Mouse (Mus musculus) layer of hippocampus, adult 9-10 months (tissue): ENCODE measurements at regions not wholly inside any gene's neighbourhood (a gene's known extent, or its start where the extent isn't known, plus 50 kb on each side); places are given as distances from the start of the nearest gene placed in this dataset.
"Not testable (repeated sequence)": the region's sequence is repeated elsewhere in the genome, so short reads cannot be mapped to it uniquely, and the experiment has no call there.

Experiments used
- DNase-seq: peaks from one replicate; pipeline ENCODE4 v3.0.0; 2022; ENCODE audit warnings: low spot score

GRCm38 (mm10) chr6:109125447-109125846 is 297.0 kb downstream of the Edem1 start:
- DNase-seq, result no peak

- DNase-seq, result no peak
Measured at GRCm38 (mm10) chr6:109127203-109127602, 298.8 kb downstream of the Edem1 start.

GRCm38 (mm10) chr6:109146111-109146510 is 317.7 kb downstream of the Edem1 start:
- DNase-seq, result peak; percentile 27

- no peak for DNase-seq
Measured at GRCm38 (mm10) chr6:109149043-109149442, 320.6 kb downstream of the Edem1 start.

- peak; percentile 85 for DNase-seq
Measured at GRCm38 (mm10) chr6:109150023-109150911, 321.8 kb downstream of the Edem1 start.

- DNase-seq, result no peak
Measured at GRCm38 (mm10) chr6:109150912-109151256, 322.4 kb downstream of the Edem1 start.

GRCm38 (mm10) chr6:109153624-109154023 is 325.2 kb downstream of the Edem1 start:
- DNase-seq, result no peak

- no peak for DNase-seq
Measured at GRCm38 (mm10) chr6:109159561-109159960, 331.1 kb downstream of the Edem1 start.

- DNase-seq, result no peak
Measured at GRCm38 (mm10) chr6:109167439-109167838, 339.0 kb downstream of the Edem1 start.

GRCm38 (mm10) chr6:109172104-109172850 is 343.8 kb downstream of the Edem1 start:
- DNase-seq, result no peak

GRCm38 (mm10) chr6:109173015-109173414 is 344.6 kb downstream of the Edem1 start:
- DNase-seq, result no peak

GRCm38 (mm10) chr6:109176876-109177275 is 348.4 kb downstream of the Edem1 start:
- DNase-seq, result no peak

- DNase-seq, result no peak
Measured at GRCm38 (mm10) chr6:109182878-109183277, 354.4 kb downstream of the Edem1 start.

- not testable (repeated sequence) for DNase-seq
Measured at GRCm38 (mm10) chr6:109193061-109193460, 364.6 kb downstream of the Edem1 start.

GRCm38 (mm10) chr6:109193603-109194002 is 365.2 kb downstream of the Edem1 start:
- DNase-seq, result no peak

GRCm38 (mm10) chr6:109209699-109210098 is 381.3 kb downstream of the Edem1 start:
- DNase-seq, result no peak

GRCm38 (mm10) chr6:109230391-109230790 is 401.9 kb downstream of the Edem1 start:
- no peak for DNase-seq

GRCm38 (mm10) chr6:109233426-109233825 is 405.0 kb downstream of the Edem1 start:
- DNase-seq, result peak; percentile 21

GRCm38 (mm10) chr6:109245666-109246065 is 417.2 kb downstream of the Edem1 start:
- no peak for DNase-seq

GRCm38 (mm10) chr6:109246510-109246909 is 418.1 kb downstream of the Edem1 start:
- DNase-seq, result not testable (repeated sequence)
